Mouse (Mus musculus) erythroid progenitor cell, adult 5-6 weeks (primary cell): ENCODE data around the gene Acadm. TPM values are rescaled to one million over a fixed set of nuclear protein-coding genes. Genes with fewer than 3 reads are reported as not detected.

ENCODE experiments used
- ATAC-seq: replicated peaks from 2 replicates; pipeline ENCODE4 v1.8.0; 2016; ENCODE audit warnings: moderate number of reproducible peaks, mild to moderate bottlenecking, moderate TSS enrichment, inconsistent platforms; ENCODE audit not compliant: poor library complexity, low FRiP score, severe bottlenecking
- total RNA-seq, 2 experiments: library from RNA; stranded (forward) in 1 of 2; stranded (reverse) in 1 of 2; fragments of 150-400 nt in 1 of 2; fragments of 186-747, 209-891 nt in 1 of 2; gene quantifications; 2 replicates each; pipeline versions ENCODE4 v1.2.3 to v1.2.4; 2015 to 2017; ENCODE audit warnings: low replicate concordance in 2 of 2

Gene Acadm
- total RNA-seq, 2 experiments from 2014 or later, result 8.3 to 16.3 TPM

DNA sequence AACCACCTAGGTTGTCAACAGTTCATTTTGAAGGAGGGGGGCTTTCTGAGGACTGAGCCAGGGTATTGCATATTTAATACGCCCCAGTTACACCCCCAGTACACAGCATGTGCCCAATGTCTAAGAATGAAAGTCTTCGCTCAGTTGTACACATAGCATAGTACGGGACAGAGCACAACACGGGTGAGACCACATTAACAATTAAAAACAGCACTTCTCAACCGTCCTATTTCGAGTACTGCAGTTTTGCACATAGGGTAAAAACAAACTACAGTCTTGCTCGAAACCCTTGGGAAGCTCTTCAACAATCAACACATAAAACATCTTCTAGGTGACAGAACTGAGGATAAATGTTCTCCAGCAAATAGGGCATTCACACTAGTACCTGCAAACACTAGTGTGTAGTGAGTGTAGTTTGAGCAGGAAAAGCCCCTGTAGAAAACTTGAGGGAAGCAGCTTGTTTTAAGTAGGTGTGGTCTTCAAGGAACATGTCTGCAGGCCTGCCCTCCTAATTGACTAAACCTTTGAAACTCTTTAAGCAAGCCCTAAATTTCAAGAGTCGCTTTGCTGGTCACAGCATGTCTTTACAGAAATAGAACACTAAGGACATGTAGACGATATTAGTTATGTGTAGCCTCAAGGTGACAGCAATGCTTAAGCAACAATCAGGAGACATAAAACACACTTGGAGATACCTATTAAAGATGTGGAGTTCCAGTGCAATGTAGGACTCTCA is 38.1 kb downstream of the Acadm start, which contains the start of gene Msh4:
Gene Msh4 (minus strand): TSS at position 3 of the 736 bp plus-strand sequence.
- no peak for ATAC-seq

DNA sequence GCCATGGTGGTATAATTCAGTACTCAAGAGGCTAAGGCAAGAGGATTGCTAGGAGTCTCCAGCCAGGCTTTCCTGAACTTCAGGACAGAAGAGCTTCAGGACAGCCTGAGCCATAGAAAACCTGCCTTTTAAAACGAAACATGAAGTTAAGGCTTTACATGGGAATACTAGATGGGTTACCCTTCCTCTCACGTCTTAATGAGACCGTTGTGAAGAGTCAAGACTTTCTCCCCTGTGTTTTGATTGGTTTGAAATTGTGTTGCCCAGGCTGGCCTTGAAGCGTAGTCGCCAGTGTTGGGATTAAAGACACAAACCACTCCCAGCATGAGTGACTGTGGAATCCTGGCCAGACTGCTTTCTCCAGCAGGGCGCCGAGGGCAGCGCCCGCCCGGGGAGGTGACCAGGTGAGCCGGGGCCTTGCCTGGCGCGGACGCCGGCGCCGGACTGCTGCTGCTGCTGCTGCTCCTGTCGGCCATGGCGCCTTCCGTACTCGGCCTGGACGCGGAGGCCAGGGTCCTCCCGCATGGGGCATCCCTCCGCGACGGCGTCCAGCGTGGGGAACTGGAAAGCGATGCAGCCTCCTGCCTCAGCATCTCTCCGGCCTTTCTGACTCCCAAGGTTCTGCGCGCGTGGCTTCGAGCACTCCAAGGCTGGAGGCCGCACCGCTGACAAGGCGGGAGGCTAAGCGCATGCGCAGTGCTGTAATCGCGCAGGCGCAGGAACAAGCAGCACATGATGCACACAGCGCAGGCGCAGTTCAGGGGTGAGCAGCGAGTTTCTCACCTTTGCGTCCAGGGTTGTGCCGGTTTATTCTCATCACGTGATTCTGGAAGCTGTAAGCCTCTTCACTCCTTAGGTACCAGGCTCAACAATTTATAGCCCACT is 38.9 kb downstream of the Acadm start:
- ATAC-seq, result no peak

DNA sequence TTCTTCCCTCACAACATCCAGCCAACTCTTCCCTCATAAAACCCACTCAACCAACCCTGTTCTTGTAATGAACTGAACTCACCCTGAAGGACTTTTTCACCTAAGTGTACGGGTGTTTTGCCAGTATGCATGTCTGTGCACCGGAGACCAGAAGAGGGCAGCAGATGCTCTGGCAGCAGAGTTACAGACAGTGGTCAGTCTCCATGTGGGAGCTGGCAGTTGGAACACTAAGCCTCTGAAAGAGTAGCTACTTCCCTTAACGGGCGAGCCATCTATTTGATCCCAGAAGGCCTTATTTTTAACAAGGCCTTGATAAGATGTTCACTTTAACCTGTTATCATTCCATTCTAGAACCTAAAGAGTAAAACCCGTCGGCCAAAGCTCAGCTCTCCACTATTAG is 39.8 kb downstream of the Acadm start:
- peak; percentile 54; the same call in 1 of the 2 replicates for ATAC-seq

DNA sequence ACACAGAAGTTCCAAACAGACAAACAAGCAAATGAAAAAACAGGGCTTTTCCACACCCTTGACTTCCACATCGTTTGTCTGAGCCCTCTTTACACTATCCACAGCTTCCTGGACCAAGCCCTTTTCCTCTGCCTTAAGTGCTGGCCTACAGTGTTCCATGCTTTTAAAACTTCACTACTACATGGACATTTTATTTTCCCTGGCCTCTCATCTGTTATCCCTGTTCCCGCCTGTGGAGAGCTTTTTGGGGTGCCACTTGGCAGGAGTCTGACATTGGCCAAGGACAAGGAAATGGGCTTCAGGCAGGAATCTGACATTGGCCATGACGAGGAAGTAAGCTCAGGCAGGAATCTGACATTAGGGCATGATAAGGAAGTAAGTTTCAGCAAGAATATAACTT is 41.8 kb downstream of the Acadm start:
- ATAC-seq, result no peak

DNA sequence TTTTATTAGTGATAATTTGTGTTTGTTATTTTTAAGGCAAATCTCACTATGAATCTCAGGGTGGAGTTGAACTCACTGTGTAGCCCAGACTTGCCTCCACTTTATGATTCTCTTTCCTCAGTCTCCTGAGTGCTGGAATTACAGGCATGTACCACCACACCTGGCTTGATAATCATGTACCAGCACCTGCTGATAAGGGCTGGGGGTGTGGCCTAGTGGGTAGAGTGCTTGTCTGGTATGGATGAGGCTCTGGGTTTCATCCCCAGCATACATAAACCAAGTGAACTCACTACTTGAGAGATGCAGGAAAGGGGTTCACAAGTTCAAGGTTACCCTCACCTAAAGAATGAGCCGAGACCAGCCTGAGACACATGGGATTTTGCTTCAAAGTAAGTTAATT is 42.5 kb downstream of the Acadm start:
- ATAC-seq, result no peak

DNA sequence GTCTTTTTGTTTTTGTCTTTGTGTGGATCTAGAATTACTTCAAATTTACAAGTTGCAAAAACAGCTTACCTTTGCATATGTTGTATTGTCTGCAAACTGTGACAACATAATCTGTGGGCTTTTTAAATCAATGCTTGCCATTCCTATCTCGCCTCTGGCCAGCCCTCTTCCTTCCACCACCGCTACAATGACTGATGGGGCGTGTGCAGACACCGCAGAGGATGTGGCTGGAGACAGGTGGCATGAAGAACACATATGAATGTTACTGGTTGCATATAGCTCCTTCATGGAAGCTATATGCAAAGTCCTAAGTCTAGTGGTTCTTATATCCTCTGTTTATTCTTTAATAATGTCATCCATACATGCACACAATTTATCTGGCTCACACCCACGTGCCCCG is 47.2 kb downstream of the Acadm start:
- ATAC-seq, result no peak

DNA sequence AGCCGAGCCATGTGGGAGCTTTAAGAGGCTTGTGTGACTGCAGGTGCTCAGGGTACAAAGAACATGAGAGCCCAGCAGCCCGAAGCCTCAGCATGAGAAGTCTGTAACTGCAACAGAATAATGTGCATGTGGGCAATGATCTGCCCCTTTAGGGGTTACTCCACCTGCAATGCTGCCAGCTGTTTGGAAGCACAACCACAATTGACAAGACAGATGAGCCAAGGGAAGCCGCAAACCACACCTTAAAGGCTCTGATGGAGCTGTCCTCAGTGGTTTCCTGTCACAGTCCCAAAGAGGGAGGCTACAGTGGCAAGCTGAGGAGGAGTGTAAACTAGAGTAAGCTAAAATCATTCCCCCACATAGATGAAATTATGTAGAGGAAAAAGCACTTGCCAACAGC is 49.0 kb downstream of the Acadm start:
- no peak for ATAC-seq

DNA sequence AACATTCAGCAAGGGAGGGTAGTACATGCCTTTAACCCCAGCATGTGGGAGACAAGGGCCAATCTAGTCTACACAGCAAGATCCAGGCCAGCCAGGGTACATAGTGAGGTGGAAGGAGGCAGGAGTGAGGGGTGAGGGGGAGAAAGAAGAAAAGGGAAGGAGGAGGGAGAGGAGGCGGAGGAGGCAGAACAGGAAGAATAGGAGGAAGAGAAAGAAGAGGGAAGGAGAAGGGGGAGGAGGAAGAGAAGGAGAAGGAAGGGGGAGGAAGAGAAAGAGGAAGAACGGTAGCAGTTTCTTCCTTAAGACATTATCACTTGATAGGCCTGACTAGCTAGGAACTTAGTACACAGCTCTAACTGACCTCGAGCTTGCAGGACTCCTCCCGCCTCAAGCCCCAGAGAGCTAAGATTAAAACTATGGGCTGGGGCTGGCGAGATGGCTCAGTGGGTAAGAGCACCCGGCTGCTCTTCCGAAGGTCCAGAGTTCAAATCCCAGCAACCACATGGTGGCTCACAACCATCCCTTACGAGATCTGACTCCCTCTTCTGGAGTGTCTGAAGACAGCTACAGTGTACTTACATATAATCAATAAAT is 55.1 kb downstream of the Acadm start:
- no peak for ATAC-seq

DNA sequence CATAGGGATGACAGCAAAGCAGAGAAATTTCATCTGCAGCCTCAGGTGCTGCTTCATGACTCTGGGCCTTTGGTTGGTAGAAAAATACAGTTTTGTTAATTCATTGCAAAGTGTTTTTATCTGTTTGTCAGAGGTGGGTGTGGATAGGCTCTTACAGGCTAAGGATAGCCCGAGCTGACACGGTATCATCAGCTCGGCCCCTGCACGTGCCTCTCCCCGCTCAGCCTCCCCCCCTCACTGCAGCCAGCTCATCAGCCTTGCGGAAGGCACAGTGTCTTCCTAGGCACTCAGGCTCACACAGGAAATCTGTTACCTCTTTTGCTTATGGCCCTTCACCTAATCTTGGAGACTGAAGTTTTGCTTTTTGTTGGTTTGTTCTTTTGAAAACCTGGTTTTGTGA is 56.3 kb downstream of the Acadm start:
- ATAC-seq, result peak; percentile 64

DNA sequence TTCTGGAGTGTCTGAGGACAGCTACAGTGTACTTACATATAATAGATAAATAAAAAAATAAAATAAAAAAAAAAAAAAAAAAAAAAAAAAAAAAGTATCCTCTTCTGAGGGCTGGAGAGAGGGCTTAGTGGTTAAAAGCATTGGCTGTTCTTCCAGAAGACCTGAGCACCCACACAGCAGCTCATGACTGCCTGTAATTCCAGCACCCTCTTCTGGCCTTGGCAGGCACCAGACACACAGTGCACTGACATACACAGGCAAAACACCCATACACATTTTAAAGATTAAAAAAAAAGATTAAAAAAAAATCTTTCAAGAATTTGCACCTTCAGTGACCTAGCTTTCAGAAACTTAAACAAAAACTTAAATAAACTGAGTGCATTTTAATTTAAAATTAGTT is 58.1 kb downstream of the Acadm start:
- ATAC-seq, result no peak

Other genes starting within 250 kb of the Acadm start
- gene St6galnac3, start 219.5 kb downstream of the Acadm start, total RNA-seq (2015; ENCODE audit: low replicate concordance), result 4.3 and 5.4 TPM in 2 replicates
- 4.6 and 10.7 TPM in 2 replicates for gene St6galnac3, start 219.5 kb downstream of the Acadm start, total RNA-seq (2017; ENCODE audit: low replicate concordance)
- 0.72 TPM in 1 of 2 replicates, not detected in the other for gene Asb17, start 100.4 kb downstream of the Acadm start, total RNA-seq (2015; ENCODE audit: low replicate concordance)
- gene Asb17, start 100.4 kb downstream of the Acadm start, total RNA-seq (2017; ENCODE audit: low replicate concordance), result not detected in 2 replicates
- gene Msh4, start 38.5 kb downstream of the Acadm start, total RNA-seq (2015; ENCODE audit: low replicate concordance), result 0.72 TPM in 1 of 2 replicates, not detected in the other
- gene Msh4, start 38.5 kb downstream of the Acadm start, total RNA-seq (2017; ENCODE audit: low replicate concordance), result not detected in 2 replicates
- 174 and 210 TPM in 2 replicates for gene Rabggtb, start 31.6 kb downstream of the Acadm start, total RNA-seq (2015; ENCODE audit: low replicate concordance)
- 142 and 143 TPM in 2 replicates for gene Rabggtb, start 31.6 kb downstream of the Acadm start, total RNA-seq (2017; ENCODE audit: low replicate concordance)
- 1.4 TPM in 1 of 2 replicates, not detected in the other for gene Slc44a5, start 28.8 kb upstream of the Acadm start, total RNA-seq (2015; ENCODE audit: low replicate concordance)
- 0.13 TPM in 1 of 2 replicates, not detected in the other for gene Slc44a5, start 28.8 kb upstream of the Acadm start, total RNA-seq (2017; ENCODE audit: low replicate concordance)